In genomic region chrX:68678815-68679486, GRCm38 (mm10) we compare ENCODE assay signal across 8 mouse cellular contexts. TPM values are rescaled to one million over a fixed set of nuclear protein-coding genes. Genes with fewer than 3 reads are reported as not detected.
DNase-seq lines count a peak whose midpoint lies in the region; ATAC-seq and TF ChIP-seq lines count a peak whose summit lies in the region.

No protein-coding gene starts in this region.

- H3K27me3 ChIP-seq in thymus, adult 2 months (ENCODE audit: control insufficient read depth, insufficient read depth, low read length) = no peaks in the 10 kb centered on the region
- no peaks in the 10 kb centered on the region for H3K27me3 ChIP-seq in hindbrain, embryonic 14.5 days (ENCODE audit: control insufficient read depth, insufficient read depth, low read length)
- H3K27me3 ChIP-seq in liver, embryonic 12.5 days (replicated peaks) = peaks cover 11% of the 10 kb centered on the region
- H3K27me3 ChIP-seq in neural tube, embryonic 11.5 days (ENCODE audit: control insufficient read depth, insufficient read depth, low read length) = no peaks in the 10 kb centered on the region

- H3K4me2 ChIP-seq in hindbrain, embryonic 14.5 days (replicated peaks) = peak overlapping the region; percentile 53
- H3K4me2 ChIP-seq in liver, embryonic 12.5 days = peak overlapping the region; percentile 68
- peak overlapping the region; percentile 35 for H3K4me2 ChIP-seq in neural tube, embryonic 11.5 days (ENCODE audit: low read depth)

- 7% methylated on average over 57 of the region's 67 CpGs for WGBS in thymus, adult 2 months
- WGBS in hindbrain, embryonic 14.5 days = 14% methylated on average over 41 of the region's 67 CpGs
- 6% methylated on average over 28 of the region's 67 CpGs for WGBS in liver, embryonic 12.5 days (ENCODE audit: insufficient replicate concordance)
- WGBS in neural tube, embryonic 11.5 days = 28% methylated on average over 29 of the region's 67 CpGs

- peak overlapping the region; percentile 97 for H3K4me3 ChIP-seq in thymus, adult 2 months (ENCODE audit: control insufficient read depth, insufficient read depth, low read length)
- peak overlapping the region; percentile 70 for H3K4me3 ChIP-seq in embryonic fibroblast, embryonic 13.5 days (ENCODE audit: insufficient read depth, low read length)
- H3K4me3 ChIP-seq in hindbrain, embryonic 14.5 days (replicated peaks; ENCODE audit: low read length) = peak overlapping the region; percentile 68
- peak overlapping the region; percentile 76 for H3K4me3 ChIP-seq in liver, embryonic 12.5 days
- peak overlapping the region; percentile 65 for H3K4me3 ChIP-seq in neural tube, embryonic 11.5 days (ENCODE audit: low read depth, low read length)

- H3K4me1 ChIP-seq in thymus, adult 2 months (replicated peaks; ENCODE audit: control insufficient read depth, insufficient read depth, low read length) = no peaks in the 10 kb centered on the region
- no peaks in the 10 kb centered on the region for H3K4me1 ChIP-seq in embryonic fibroblast, embryonic 13.5 days (ENCODE audit: control insufficient read depth, insufficient read depth, low read length)
- H3K4me1 ChIP-seq in hindbrain, embryonic 14.5 days (replicated peaks; ENCODE audit: control insufficient read depth, insufficient read depth, low read length) = no peaks in the 10 kb centered on the region
- H3K4me1 ChIP-seq in liver, embryonic 12.5 days = peaks cover 9% of the 10 kb centered on the region
- H3K4me1 ChIP-seq in neural tube, embryonic 11.5 days (ENCODE audit: control insufficient read depth, insufficient read depth, low read length) = no peaks in the 10 kb centered on the region

- H3K9me3 ChIP-seq in hindbrain, embryonic 14.5 days (ENCODE audit: control insufficient read depth, low read length) = no peaks in the 10 kb centered on the region
- no peaks in the 10 kb centered on the region for H3K9me3 ChIP-seq in liver, embryonic 12.5 days (replicated peaks)
- no peaks in the 10 kb centered on the region for H3K9me3 ChIP-seq in neural tube, embryonic 11.5 days (ENCODE audit: control insufficient read depth, low read length)

- H3K27ac ChIP-seq in thymus, adult 2 months (ENCODE audit: control insufficient read depth, insufficient read depth, low read length) = peak overlapping the region; percentile 61; the same call in 1 of the 2 replicates
- peak overlapping the region; percentile 83 for H3K27ac ChIP-seq in embryonic fibroblast, embryonic 13.5 days (ENCODE audit: insufficient read depth, low read length)
- H3K27ac ChIP-seq in hindbrain, embryonic 14.5 days = peak overlapping the region; percentile 87
- H3K27ac ChIP-seq in liver, embryonic 12.5 days = peak overlapping the region; percentile 92
- peak overlapping the region; percentile 85 for H3K27ac ChIP-seq in neural tube, embryonic 11.5 days (ENCODE audit: low read depth, low read length)

- TF ChIP-seq CTCF in thymus, adult 2 months (IDR thresholded peaks at IDR 0.05; ENCODE audit: borderline replicate concordance, control insufficient read depth, extremely low read depth, insufficient read depth, low read length, poor library complexity) = no peak
- TF ChIP-seq CTCF in embryonic fibroblast, embryonic 13.5 days (IDR thresholded peaks at IDR 0.05; ENCODE audit: borderline replicate concordance, insufficient read depth, low read length) = no peak

- peak; percentile 25 for ATAC-seq in hindbrain, embryonic 14.5 days (ENCODE audit: low FRiP score)
- peak; percentile 65 for ATAC-seq in liver, embryonic 12.5 days
- peak; percentile 79 for ATAC-seq in neural tube, embryonic 11.5 days (ENCODE audit: insufficient read depth, low FRiP score, low TSS enrichment)

- no peaks in the 10 kb centered on the region for H3K36me3 ChIP-seq in thymus, adult 2 months (ENCODE audit: control insufficient read depth, insufficient read depth, low read length)
- H3K36me3 ChIP-seq in hindbrain, embryonic 14.5 days (replicated peaks; ENCODE audit: control insufficient read depth, insufficient read depth) = no peaks in the 10 kb centered on the region
- H3K36me3 ChIP-seq in liver, embryonic 12.5 days = no peaks in the 10 kb centered on the region
- H3K36me3 ChIP-seq in neural tube, embryonic 11.5 days (ENCODE audit: control insufficient read depth, insufficient read depth, low read length) = no peaks in the 10 kb centered on the region

- intact Hi-C loops in left cerebral cortex, postnatal 14 days (cut with DNase I) = no loop called here

- no peak for DNase-seq in thymus, adult 2 months
- DNase-seq in thymus, postnatal 14 days = no peak
- DNase-seq in adrenal gland, adult (ENCODE audit: inconsistent age in 2 of 2, low spot score in 1 of 2) = peak; percentile 45 to 75
- DNase-seq in hindbrain, embryonic 14.5 days (ENCODE audit: low spot score) = peak; percentile 24
- peak; percentile 54 for DNase-seq in neural tube, embryonic 11.5 days (ENCODE audit: low spot score)
- no peak for DNase-seq in left cerebral cortex, postnatal 14 days (ENCODE audit: low spot score in 2 of 2)

- no peak for TF ChIP-seq POLR2A in thymus, adult 2 months (IDR thresholded peaks at IDR 0.05; ENCODE audit: control insufficient read depth, extremely low read depth, insufficient read depth, low read length, poor library complexity)
- no peak for TF ChIP-seq POLR2A in embryonic fibroblast, embryonic 13.5 days (IDR thresholded peaks at IDR 0.05; ENCODE audit: low read depth, low read length)

- H3K9ac ChIP-seq in hindbrain, embryonic 14.5 days = peak overlapping the region; percentile 75
- peak overlapping the region; percentile 90 for H3K9ac ChIP-seq in liver, embryonic 12.5 days
- peak overlapping the region; percentile 81 for H3K9ac ChIP-seq in neural tube, embryonic 11.5 days (ENCODE audit: low read length)

RNA-seq across cellular contexts. Expression of gene Fmr1, which starts 0.6 kb away (rescaled TPM):
- polyA plus RNA-seq in thymus, adult 2 months (2012; rRNA removed) = 13.4 and 21.3 TPM in 2 replicates
- 76.7 and 107 TPM in 2 replicates for polyA plus RNA-seq in embryonic fibroblast, embryonic 13.5 days (2011; ENCODE audit: insufficient read length, low read depth, missing spikeins)
- 51.5 and 52.6 TPM in 2 replicates for polyA plus RNA-seq in hindbrain, embryonic 14.5 days (2014; fragmentation: Nextera tagmentation; extraction: Ambion mirVana)
- polyA plus RNA-seq in liver, embryonic 12.5 days (2016; fragmentation: Nextera tagmentation; extraction: Ambion mirVana) = 42.4 and 44.2 TPM in 2 replicates
- polyA plus RNA-seq in neural tube, embryonic 11.5 days (2014; fragmentation: Nextera tagmentation; extraction: Ambion mirVana) = 67.3 and 68.5 TPM in 2 replicates
- total RNA-seq in left cerebral cortex, postnatal 14 days (2021) = 10 to 100 TPM; 60.4 to 65.5 TPM

Comparison
In these comparisons a context has a peak if more than half of its experiments do, and no peak if none do; other contexts are left out.
1. DNase-seq: peak in adrenal gland, adult (2 of 2), hindbrain, embryonic 14.5 days (single experiment) and neural tube, embryonic 11.5 days (single experiment); none in thymus, adult 2 months (single experiment), thymus, postnatal 14 days (single experiment) and left cerebral cortex, postnatal 14 days (0 of 2).
2. ATAC-seq: peak in every context shown above with its lines; median percentile 79 in neural tube, embryonic 11.5 days; 65 in liver, embryonic 12.5 days; 25 in hindbrain, embryonic 14.5 days.
3. Peak in every context shown above with its lines, with median percentiles within 50 percentile points of each other: H3K27ac ChIP-seq, H3K4me3 ChIP-seq, H3K4me2 ChIP-seq and H3K9ac ChIP-seq.